Mouse (Mus musculus) urinary bladder, adult 18-20 months (tissue): ENCODE results near the gene Tm9sf4.
A peak's percentile ranks its signal among the peaks of the same experiment; 100 is the strongest.

Experiments
- DNase-seq, 2 experiments: peaks; one replicate each; pipeline ENCODE4 v3.0.0; 2022; ENCODE audit warnings: low spot score in 2 of 2, mixed read lengths in 2 of 2

The Tm9sf4 gene

GRCm38 (mm10) chr2:153160844-153161683 lies at the start of gene Tm9sf4:
Gene Tm9sf4, plus strand, starts transcription at chr2:153161303.
- peak; percentile 82 to 96 for DNase-seq

GRCm38 (mm10) chr2:153115679-153116081 lies 45.4 kb upstream of the Tm9sf4 start:
- no peak for DNase-seq

- no peak for DNase-seq
Measured at GRCm38 (mm10) chr2:153117051-153117486, 44.0 kb upstream of the Tm9sf4 start.

GRCm38 (mm10) chr2:153119488-153119887 lies 41.6 kb upstream of the Tm9sf4 start:
- DNase-seq, result no peak

GRCm38 (mm10) chr2:153120126-153120525 lies 41.0 kb upstream of the Tm9sf4 start:
- no peak for DNase-seq

- DNase-seq, result no peak
Measured at GRCm38 (mm10) chr2:153121821-153122615, 39.1 kb upstream of the Tm9sf4 start.

GRCm38 (mm10) chr2:153122701-153123100 lies 38.4 kb upstream of the Tm9sf4 start:
- no peak for DNase-seq

GRCm38 (mm10) chr2:153125875-153126274 lies 35.2 kb upstream of the Tm9sf4 start:
- DNase-seq, result no peak

GRCm38 (mm10) chr2:153131019-153131418 lies 30.1 kb upstream of the Tm9sf4 start:
- DNase-seq, result no peak

- DNase-seq, result no peak
Measured at GRCm38 (mm10) chr2:153134237-153134636, 26.9 kb upstream of the Tm9sf4 start.

GRCm38 (mm10) chr2:153136211-153136610 lies 24.9 kb upstream of the Tm9sf4 start:
- no peak for DNase-seq

- no peak for DNase-seq
Measured at GRCm38 (mm10) chr2:153139158-153139557, 21.9 kb upstream of the Tm9sf4 start.

GRCm38 (mm10) chr2:153139996-153140613 lies 21.0 kb upstream of the Tm9sf4 start:
- no peak for DNase-seq

- DNase-seq, result peak; percentile 8 to 38
Measured at GRCm38 (mm10) chr2:153142620-153143199, 18.4 kb upstream of the Tm9sf4 start.

GRCm38 (mm10) chr2:153145346-153145745 lies 15.8 kb upstream of the Tm9sf4 start:
- DNase-seq, result no peak

- no peak for DNase-seq
Measured at GRCm38 (mm10) chr2:153147236-153147635, 13.9 kb upstream of the Tm9sf4 start.

GRCm38 (mm10) chr2:153147715-153148114 lies 13.4 kb upstream of the Tm9sf4 start:
- peak; percentile 38 to 59 for DNase-seq

GRCm38 (mm10) chr2:153149742-153150141 lies 11.4 kb upstream of the Tm9sf4 start:
- no peak for DNase-seq

- no peak for DNase-seq
Measured at GRCm38 (mm10) chr2:153151026-153151425, 10.1 kb upstream of the Tm9sf4 start.

- DNase-seq, result no peak
Measured at GRCm38 (mm10) chr2:153151926-153152665, 9.0 kb upstream of the Tm9sf4 start.

- DNase-seq, result no peak
Measured at GRCm38 (mm10) chr2:153153033-153153450, 8.1 kb upstream of the Tm9sf4 start.
